Mouse (Mus musculus) neural tube, embryonic 14.5 days (tissue): ENCODE measurements around the gene Npr1. TPM values are rescaled to one million over a fixed set of nuclear protein-coding genes. Genes with fewer than 3 reads are reported as not detected.

Source experiments
- ATAC-seq: fragments of 200-750 bp; cut with Nextera tagmentation; 2 replicates; pipeline ENCODE4 v1.8.0; 2017; ENCODE audit warnings: low read depth, mild to moderate bottlenecking, moderate TSS enrichment, moderate library complexity
- H3K27ac ChIP-seq: fragments of 300-500 bp; sonication (generic); 2 replicates; pipeline ENCODE4 v1.5.1; 2014; ENCODE audit warnings: low read depth, mild to moderate bottlenecking, control low read depth, low read length, moderate library complexity, mixed read lengths
- H3K27me3 ChIP-seq: fragments of 300-500 bp; sonication (generic); 2 replicates; pipeline ENCODE4 v1.6.1; 2014; ENCODE audit warnings: low read length; ENCODE audit not compliant: control insufficient read depth, insufficient read depth
- H3K36me3 ChIP-seq: fragments of 300-500 bp; sonication (generic); 2 replicates; pipeline ENCODE4 v1.6.1; 2014; ENCODE audit warnings: low read length, mixed read lengths; ENCODE audit not compliant: control insufficient read depth, insufficient read depth
- H3K4me1 ChIP-seq: fragments of 300-500 bp; sonication (generic); 2 replicates; pipeline ENCODE4 v1.6.1; 2014; ENCODE audit warnings: low read length; ENCODE audit not compliant: control insufficient read depth, insufficient read depth
- H3K4me2 ChIP-seq: fragments of 300-500 bp; sonication (generic); 2 replicates; pipeline ENCODE4 v1.6.1; 2014; ENCODE audit warnings: mild to moderate bottlenecking, low read depth, low read length, control low read depth
- H3K4me3 ChIP-seq: fragments of 300-500 bp; sonication (generic); 2 replicates; pipeline ENCODE4 v1.5.1; 2014; ENCODE audit warnings: low read depth, low read length, control low read depth, mixed read lengths
- H3K9ac ChIP-seq: fragments of 300-500 bp; sonication (generic); replicated peaks from 2 replicates; pipeline ENCODE4 v1.6.1; 2014; ENCODE audit warnings: low read depth, mild to moderate bottlenecking, control low read depth, low read length, mixed read lengths
- H3K9me3 ChIP-seq: fragments of 300-500 bp; sonication (generic); 2 replicates; pipeline ENCODE4 v1.6.1; 2016; ENCODE audit warnings: low read length; ENCODE audit not compliant: control insufficient read depth
- WGBS: fragments of 180-500 bp; shearing (Covaris S2); extraction: QIAGEN DNeasy Blood & Tissue Kit; methylation state at CpG from one replicate; pipeline ENCODE4 v1.1.7; 2014; 5-methylcytosine and 5-hydroxymethylcytosine counted together
- polyA plus RNA-seq: library from polyadenylated mRNA; unstranded; fragments of >200 nt; fragmentation: Nextera tagmentation; extraction: Ambion mirVana; gene quantifications from 2 replicates; pipeline ENCODE4 v1.2.1, GENCODE M21; 2014

Npr1 gene
- polyA plus RNA-seq, 1 experiment from 2014 or later = 1.4 TPM

DNA sequence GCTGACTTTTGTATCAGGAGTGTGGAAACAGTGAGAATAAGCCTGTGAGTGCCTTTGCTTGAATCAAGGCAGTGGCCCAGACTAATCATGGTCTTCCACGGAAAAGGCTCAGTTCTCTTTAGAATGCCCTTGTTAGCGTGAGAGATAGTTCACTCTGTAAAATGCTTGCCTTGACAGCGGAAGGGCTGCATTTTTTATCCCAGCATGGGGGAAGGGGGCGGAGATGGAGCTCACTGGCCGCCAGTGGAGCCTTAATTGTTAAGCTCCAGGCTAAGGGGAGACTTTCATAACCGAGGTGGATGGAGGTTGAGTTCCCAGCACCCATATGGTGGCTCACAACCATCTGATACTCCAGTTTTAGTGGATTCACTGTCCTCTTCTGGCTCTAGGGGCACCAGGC is 17.0 kb downstream of the Npr1 start:
- no peak for ATAC-seq
- 26% methylated on average over 6 of the region's 6 CpGs for WGBS
- Histone ChIP-seq H3K4me2 (no peak overlapping the region), H3K27ac (no peak overlapping the region), H3K27me3 (no peaks in the 10 kb centered on the region), H3K36me3 (no peaks in the 10 kb centered on the region), H3K9me3 (no peaks in the 10 kb centered on the region), H3K9ac (no peak overlapping the region), H3K4me3 (no peak overlapping the region), H3K4me1 (peaks cover 4% of the 10 kb centered on the region; the same call in 1 of the 2 replicates)

DNA sequence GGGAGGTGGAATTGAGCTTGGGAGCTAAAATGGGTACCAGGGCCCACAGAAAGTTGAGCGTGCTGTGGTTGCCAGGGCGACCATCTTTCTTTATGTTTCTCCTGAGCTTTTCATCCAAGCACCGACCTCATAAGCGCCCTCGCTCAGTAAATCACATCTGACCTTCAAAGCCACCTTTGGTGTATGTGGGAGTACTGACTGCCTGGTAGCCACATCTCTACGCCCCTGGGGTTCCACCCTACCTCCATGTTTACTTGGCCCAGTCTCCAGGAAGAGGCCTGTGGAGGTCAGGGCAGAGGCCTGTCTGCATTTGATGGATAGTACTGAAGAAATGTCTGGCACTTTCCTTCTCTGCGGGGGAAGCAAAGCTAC is 18.6 kb downstream of the Npr1 start:
- Histone ChIP-seq H3K27me3 (no peaks in the 10 kb centered on the region), H3K4me2 (peak overlapping the region; percentile 39), H3K27ac (peak overlapping the region; percentile 63), H3K9ac (no peak overlapping the region), H3K36me3 (no peaks in the 10 kb centered on the region), H3K9me3 (no peaks in the 10 kb centered on the region), H3K4me1 (peaks cover 4% of the 10 kb centered on the region; the same call in 1 of the 2 replicates), H3K4me3 (no peak overlapping the region)
- ATAC-seq = peak; percentile 32; the same call in 1 of the 2 replicates
- 33% methylated on average over 7 of the region's 7 CpGs for WGBS

DNA sequence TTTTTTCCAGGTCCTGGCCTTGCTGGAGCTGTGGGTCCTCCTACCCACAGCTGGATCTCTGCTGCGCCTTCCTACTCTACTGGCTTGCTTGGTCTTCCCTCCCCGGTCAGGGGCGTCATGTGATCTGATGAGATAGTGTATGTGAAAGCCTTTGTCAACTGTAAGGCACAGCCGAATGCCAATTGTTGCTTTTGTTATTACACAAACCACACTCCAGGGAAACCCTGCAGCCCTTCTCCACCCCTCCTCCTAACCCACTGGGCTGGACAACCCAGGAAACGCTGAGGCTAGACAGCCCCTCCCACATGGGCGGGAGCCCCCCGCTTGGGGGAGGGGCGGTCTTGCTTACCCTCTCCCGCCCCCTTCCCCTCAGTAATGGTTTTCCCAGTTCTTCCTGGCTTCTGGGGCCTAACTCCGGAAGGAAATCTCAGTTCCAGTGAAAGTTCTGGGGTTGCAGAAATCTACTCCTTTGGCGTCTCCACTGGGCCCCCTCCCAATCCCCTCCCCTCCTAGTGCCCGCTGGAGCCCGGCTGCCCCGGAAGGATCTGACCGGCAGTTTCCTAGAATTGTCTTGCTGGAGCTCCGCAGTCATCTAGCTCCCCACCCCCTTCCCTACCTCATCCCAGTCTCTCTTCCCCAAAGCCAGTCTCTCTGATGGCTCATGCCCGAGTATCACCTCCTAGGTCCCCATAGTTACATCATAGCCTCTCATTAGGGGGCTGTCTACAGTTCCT is 19.1 kb downstream of the Npr1 start:
- H3K27me3 ChIP-seq = no peaks in the 10 kb centered on the region
- 1% methylated on average over 17 of the region's 17 CpGs for WGBS
- peak overlapping the region; percentile 63 for H3K27ac ChIP-seq
- H3K4me3 ChIP-seq = peak overlapping the region; percentile 16
- H3K9ac ChIP-seq = 0 out of 2 replicates have a peak overlapping the region, but pooled peaks have one; percentile 8
- peaks cover 4% of the 10 kb centered on the region; the same call in 1 of the 2 replicates for H3K4me1 ChIP-seq
- H3K4me2 ChIP-seq = peak overlapping the region; percentile 39
- no peaks in the 10 kb centered on the region for H3K9me3 ChIP-seq
- H3K36me3 ChIP-seq = no peaks in the 10 kb centered on the region
- ATAC-seq = peak; percentile 93

DNA sequence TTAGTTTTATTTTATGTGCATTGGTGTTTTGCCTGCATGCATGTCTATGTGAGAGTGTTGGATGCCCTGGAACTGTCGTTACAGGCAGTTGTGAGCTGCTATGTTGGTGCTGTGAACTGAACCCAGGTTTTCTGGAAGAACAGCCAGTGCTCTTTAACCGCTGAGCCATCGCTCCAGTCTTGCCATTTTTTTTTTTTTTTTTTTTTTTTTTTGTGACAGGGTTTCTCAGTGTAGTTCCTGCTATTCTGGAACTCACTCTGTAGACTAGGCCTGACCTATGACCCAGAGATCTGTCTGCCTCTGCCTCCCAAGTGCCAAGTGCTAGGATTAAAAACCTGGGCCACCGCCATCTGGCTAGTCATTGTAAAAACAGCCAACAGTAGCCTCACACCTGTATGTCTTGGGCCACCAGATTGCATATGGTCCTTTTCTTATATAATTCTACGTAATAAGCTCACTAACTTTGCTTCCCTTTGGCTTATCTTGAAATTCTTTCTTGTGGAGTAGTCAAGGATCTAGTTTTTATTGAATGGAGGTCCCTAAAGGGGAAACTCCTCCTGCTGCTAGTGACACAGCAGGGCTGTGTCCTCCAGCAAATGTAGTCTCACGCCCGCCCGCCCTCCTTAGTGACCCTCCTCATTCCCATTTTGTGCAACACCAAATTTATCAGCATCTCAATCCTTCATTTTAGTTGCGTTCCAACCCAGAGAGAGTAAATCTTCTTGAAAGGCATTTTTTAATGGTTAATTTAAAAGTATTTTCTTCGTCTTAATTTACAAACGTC is 20.1 kb downstream of the Npr1 start:
- peak overlapping the region; percentile 39 for H3K4me2 ChIP-seq
- H3K27ac ChIP-seq = peak overlapping the region; percentile 1; the same call in 1 of the 2 replicates
- H3K9ac ChIP-seq = no peak overlapping the region
- 59% methylated on average over 11 of the region's 11 CpGs for WGBS
- H3K36me3 ChIP-seq = no peaks in the 10 kb centered on the region
- H3K27me3 ChIP-seq = no peaks in the 10 kb centered on the region
- no peak for ATAC-seq
- peaks cover 4% of the 10 kb centered on the region; the same call in 1 of the 2 replicates for H3K4me1 ChIP-seq
- no peak overlapping the region for H3K4me3 ChIP-seq
- H3K9me3 ChIP-seq = no peaks in the 10 kb centered on the region

DNA sequence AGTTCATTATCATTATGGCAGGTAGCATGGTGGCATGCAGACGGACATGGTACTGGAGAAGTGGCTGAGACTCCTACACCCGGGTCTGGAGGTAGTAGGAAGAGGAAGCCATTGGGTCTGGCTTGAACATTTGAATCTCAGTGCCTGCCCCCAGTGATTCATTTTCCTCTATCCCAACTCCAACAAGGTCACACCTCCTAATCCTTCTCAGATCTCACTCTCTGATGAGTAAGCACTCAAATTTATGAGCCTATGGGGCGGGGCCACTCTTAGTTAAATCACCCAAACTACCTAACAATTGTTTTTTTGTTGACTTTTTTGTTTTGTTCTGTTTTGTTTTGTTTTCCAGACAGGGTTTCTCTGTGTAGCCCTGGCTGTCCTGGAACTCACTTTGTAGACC is 21.7 kb downstream of the Npr1 start:
- Histone ChIP-seq H3K4me3 (no peak overlapping the region), H3K9ac (no peak overlapping the region), H3K27ac (no peak overlapping the region), H3K9me3 (no peaks in the 10 kb centered on the region), H3K4me1 (peaks cover 4% of the 10 kb centered on the region; the same call in 1 of the 2 replicates), H3K36me3 (no peaks in the 10 kb centered on the region), H3K27me3 (no peaks in the 10 kb centered on the region), H3K4me2 (no peak overlapping the region)
- no peak for ATAC-seq
- 86% methylated on average over 3 of the region's 3 CpGs for WGBS

DNA sequence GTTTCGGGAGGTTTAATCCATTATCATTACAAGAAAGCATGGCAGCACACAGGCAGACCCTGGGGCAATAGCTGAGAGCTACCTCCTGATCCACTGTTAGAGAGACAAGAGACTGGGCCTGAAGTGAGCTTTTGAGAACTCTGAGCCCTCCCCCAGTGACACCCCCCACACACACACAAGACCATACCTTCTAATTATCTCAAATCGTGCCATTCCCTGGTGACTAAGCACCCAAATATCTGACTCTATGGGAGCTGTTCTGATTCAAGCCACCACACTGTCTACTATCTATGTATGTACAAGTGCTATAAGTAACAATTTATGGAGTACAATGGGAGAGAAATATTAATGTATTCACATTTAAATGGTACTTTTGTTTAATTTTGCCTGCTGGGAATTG is 24.9 kb downstream of the Npr1 start:
- no peaks in the 10 kb centered on the region for H3K36me3 ChIP-seq
- no peak for ATAC-seq
- WGBS = 89% methylated on average over 2 of the region's 2 CpGs
- no peaks in the 10 kb centered on the region for H3K27me3 ChIP-seq
- no peak overlapping the region for H3K4me2 ChIP-seq
- H3K27ac ChIP-seq = no peak overlapping the region
- no peaks in the 10 kb centered on the region for H3K9me3 ChIP-seq
- H3K4me1 ChIP-seq = no peaks in the 10 kb centered on the region; the same call in 1 of the 2 replicates
- no peak overlapping the region for H3K4me3 ChIP-seq
- H3K9ac ChIP-seq = no peak overlapping the region

DNA sequence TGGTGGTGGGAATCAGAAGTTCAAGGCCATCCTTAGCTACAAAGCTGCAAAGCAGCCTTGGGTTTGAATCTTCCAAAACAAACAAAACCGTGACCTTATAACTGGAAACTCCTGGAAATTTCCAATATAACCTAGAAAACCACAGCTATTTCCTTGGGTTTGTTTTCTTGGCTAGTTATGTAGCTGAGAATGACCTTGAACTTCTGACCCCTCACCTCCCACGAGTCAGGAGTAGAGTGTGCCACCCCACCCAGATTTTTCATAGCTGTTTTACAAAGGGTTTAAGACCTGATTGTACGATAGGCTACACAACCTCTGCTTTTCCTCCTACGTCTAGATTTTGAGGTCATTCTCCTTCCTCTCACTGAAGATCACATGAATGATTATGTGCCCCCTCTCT is 28.5 kb downstream of the Npr1 start:
- Histone ChIP-seq H3K9me3 (no peaks in the 10 kb centered on the region), H3K4me1 (peaks cover 5% of the 10 kb centered on the region), H3K4me2 (no peak overlapping the region), H3K9ac (no peak overlapping the region), H3K27me3 (no peaks in the 10 kb centered on the region), H3K27ac (no peak overlapping the region), H3K36me3 (no peaks in the 10 kb centered on the region), H3K4me3 (no peak overlapping the region)
- no peak for ATAC-seq
- 81% methylated on average over 4 of the region's 4 CpGs for WGBS

DNA sequence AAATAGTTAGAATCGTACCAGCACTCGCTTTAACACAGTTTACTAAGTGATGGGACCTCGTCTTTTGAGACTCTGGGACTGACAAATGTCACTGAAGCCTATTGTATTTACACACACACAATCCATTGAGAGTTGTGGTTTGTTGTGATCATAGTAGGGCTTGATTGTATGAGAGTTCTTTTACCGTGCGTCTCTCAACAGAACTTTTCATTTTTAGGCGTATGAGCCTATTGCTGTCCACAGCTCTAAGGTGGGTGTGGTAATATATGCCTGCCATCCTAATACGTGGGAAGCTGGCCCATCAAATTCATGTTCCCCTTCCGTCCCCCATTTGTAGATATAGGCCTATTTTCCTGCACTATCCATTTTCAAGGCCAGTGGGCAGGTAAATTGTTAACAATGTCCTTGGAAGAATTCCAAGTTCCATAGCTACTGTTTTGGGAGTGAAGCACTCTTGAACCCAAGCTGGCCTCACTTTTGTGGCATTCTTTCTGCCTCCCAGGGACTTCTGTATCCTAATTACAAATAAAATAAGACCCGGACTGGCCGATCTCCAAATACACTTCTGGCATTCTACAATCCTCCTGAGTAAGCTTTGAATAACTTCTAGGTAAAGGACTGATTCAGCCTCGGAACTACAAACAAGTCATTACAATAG is 31.5 kb downstream of the Npr1 start:
- H3K36me3 ChIP-seq = no peaks in the 10 kb centered on the region
- H3K9ac ChIP-seq = no peak overlapping the region
- peaks cover 17% of the 10 kb centered on the region for H3K4me1 ChIP-seq
- H3K27me3 ChIP-seq = no peaks in the 10 kb centered on the region
- ATAC-seq = no peak
- peak overlapping the region; percentile 66 for H3K4me3 ChIP-seq
- no peaks in the 10 kb centered on the region for H3K9me3 ChIP-seq
- H3K27ac ChIP-seq = peak overlapping the region; percentile 87; the same call in 1 of the 2 replicates
- WGBS = 60% methylated on average over 11 of the region's 11 CpGs
- peak overlapping the region; percentile 93 for H3K4me2 ChIP-seq
